Mouse (Mus musculus) CH12.LX (cell line): Measurements from ENCODE around the gene Zfp786. TPM values are rescaled to one million over a fixed set of nuclear protein-coding genes. Genes with fewer than 3 reads are reported as not detected.

Experiments
- DNase-seq: peaks from one replicate; pipeline ENCODE4 v3.0.0-alpha.2; 2013; ENCODE audit errors: extremely low read depth
- H3K27ac ChIP-seq: 2 replicates; pipeline ENCODE4 v1.5.1; 2012; ENCODE audit warnings: low read depth, mild to moderate bottlenecking, control low read depth, moderate library complexity; ENCODE audit not compliant: insufficient read depth
- H3K27me3 ChIP-seq: replicated peaks from 2 replicates; pipeline ENCODE3; 2012; ENCODE audit warnings: inconsistent platforms
- H3K36me3 ChIP-seq, 2 experiments: replicated peaks in 1 of 2; 2 replicates each; pipeline versions ENCODE3 to v1.6.1; 2012; ENCODE audit warnings: inconsistent platforms in 1 of 2, low read length in 1 of 2, mild to moderate bottlenecking in 1 of 2, mixed read lengths in 1 of 2, moderate library complexity in 1 of 2; ENCODE audit not compliant: control insufficient read depth in 1 of 2, insufficient read depth in 1 of 2
- H3K4me1 ChIP-seq, 2 experiments: 2 replicates each; pipeline ENCODE4 v1.6.1; 2012; ENCODE audit warnings: inconsistent platforms in 1 of 2, moderate library complexity in 1 of 2; ENCODE audit not compliant: insufficient read depth in 2 of 2, control insufficient read depth in 1 of 2
- H3K4me2 ChIP-seq: 2 replicates; pipeline ENCODE4 v1.6.1; 2012; ENCODE audit warnings: low read depth, mild to moderate bottlenecking, control low read depth; ENCODE audit not compliant: poor library complexity, insufficient read depth, severe bottlenecking
- H3K4me3 ChIP-seq, 3 experiments: fragments of 150-350 bp in 1 of 3; sonication (generic) in 1 of 3; replicated peaks in 1 of 3; 2 replicates each; pipeline versions ENCODE3 to v1.5.1; 2011 to 2012; ENCODE audit warnings: low read depth in 2 of 3, low read length in 2 of 3, mild to moderate bottlenecking in 2 of 3, moderate library complexity in 2 of 3, control low read depth in 1 of 3, improper control_type of control experiment in 1 of 3, inconsistent platforms in 1 of 3, mixed read lengths in 1 of 3; ENCODE audit not compliant: poor library complexity in 1 of 3
- H3K79me2 ChIP-seq: replicated peaks from 2 replicates; pipeline ENCODE4 v1.6.1; 2012; ENCODE audit warnings: mild to moderate bottlenecking, moderate library complexity; ENCODE audit not compliant: control insufficient read depth, poor library complexity, insufficient read depth, severe bottlenecking; ENCODE audit errors: extremely low read depth
- H3K9ac ChIP-seq: 2 replicates; pipeline ENCODE4 v1.6.1; 2012; ENCODE audit warnings: low read depth, mild to moderate bottlenecking, control low read depth, moderate library complexity; ENCODE audit not compliant: insufficient read depth
- H3K9me3 ChIP-seq: replicated peaks from 2 replicates; pipeline ENCODE3; 2012; ENCODE audit warnings: low read length, inconsistent platforms, mixed read lengths
- BHLHE40 ChIP-seq: IDR thresholded peaks from 2 replicates; pipeline ENCODE4 v1.6.1; 2011; ENCODE audit warnings: mild to moderate bottlenecking, low read depth, low read length, improper control_type of control experiment
- CHD1 ChIP-seq: IDR thresholded peaks from 2 replicates; pipeline ENCODE4 v1.6.1; 2012; ENCODE audit warnings: low read depth, low read length, improper control_type of control experiment, inconsistent platforms
- CHD2 ChIP-seq: IDR thresholded peaks from 2 replicates; pipeline ENCODE4 v1.6.1; 2011; ENCODE audit warnings: low read length, improper control_type of control experiment
- E2F4 ChIP-seq: IDR thresholded peaks from 2 replicates; pipeline ENCODE4 v1.6.1; 2011; ENCODE audit warnings: low read depth, low read length, improper control_type of control experiment; ENCODE audit not compliant: insufficient replicate concordance
- ELF1 ChIP-seq: IDR thresholded peaks from 2 replicates; pipeline ENCODE4 v1.6.1; 2014; ENCODE audit warnings: low read depth, mild to moderate bottlenecking, inconsistent platforms, low read length, improper control_type of control experiment
- EP300 ChIP-seq: IDR thresholded peaks from 2 replicates; pipeline ENCODE4 v1.6.1; 2011; ENCODE audit warnings: low read length, improper control_type of control experiment
- ETS1 ChIP-seq: conservative IDR thresholded peaks from 2 replicates; pipeline ENCODE4 v1.6.1; 2012; ENCODE audit warnings: low read depth, mild to moderate bottlenecking, inconsistent platforms, low read length, improper control_type of control experiment, moderate library complexity
- GABPA ChIP-seq: IDR thresholded peaks from 2 replicates; pipeline ENCODE4 v1.6.1; 2012; ENCODE audit warnings: low read depth, low read length, improper control_type of control experiment, inconsistent platforms; ENCODE audit not compliant: insufficient replicate concordance
- HCFC1 ChIP-seq: IDR thresholded peaks from 2 replicates; pipeline ENCODE4 v1.6.1; 2012; ENCODE audit warnings: low read depth, mild to moderate bottlenecking, inconsistent platforms, low read length, improper control_type of control experiment
- IRF4 ChIP-seq: IDR thresholded peaks from 2 replicates; pipeline ENCODE4 v1.6.1; 2014; ENCODE audit warnings: low read depth, mild to moderate bottlenecking, inconsistent platforms, low read length, improper control_type of control experiment
- JUN ChIP-seq: IDR thresholded peaks from 2 replicates; pipeline ENCODE4 v1.6.1; 2011; ENCODE audit warnings: low read depth, mild to moderate bottlenecking, low read length, improper control_type of control experiment, moderate library complexity; ENCODE audit not compliant: insufficient read depth
- JUND ChIP-seq: conservative IDR thresholded peaks from 2 replicates; pipeline ENCODE4 v1.6.1; 2011; ENCODE audit warnings: low read depth, low read length, improper control_type of control experiment
- KAT2A ChIP-seq: IDR thresholded peaks from 2 replicates; pipeline ENCODE4 v1.6.1; 2012; ENCODE audit warnings: low read length, improper control_type of control experiment, inconsistent platforms; ENCODE audit not compliant: insufficient replicate concordance
- MAFK ChIP-seq: IDR thresholded peaks from 2 replicates; pipeline ENCODE4 v1.6.1; 2011; ENCODE audit warnings: low read length, improper control_type of control experiment; ENCODE audit not compliant: insufficient replicate concordance
- MAX ChIP-seq: IDR thresholded peaks from 2 replicates; pipeline ENCODE4 v1.6.1; 2011; ENCODE audit warnings: low read length, improper control_type of control experiment
- MAZ ChIP-seq: IDR thresholded peaks from 2 replicates; pipeline ENCODE4 v1.6.1; 2012; ENCODE audit warnings: low read depth, mild to moderate bottlenecking, inconsistent platforms, low read length, improper control_type of control experiment, moderate library complexity
- MEF2A ChIP-seq: IDR thresholded peaks from 2 replicates; pipeline ENCODE4 v1.6.1; 2014; ENCODE audit warnings: low read depth, mild to moderate bottlenecking, inconsistent platforms, low read length, improper control_type of control experiment, borderline replicate concordance
- MXI1 ChIP-seq: IDR thresholded peaks from 2 replicates; pipeline ENCODE4 v1.6.1; 2011; ENCODE audit warnings: mild to moderate bottlenecking, low read depth, low read length, improper control_type of control experiment
- NELFE ChIP-seq: IDR thresholded peaks from 2 replicates; pipeline ENCODE4 v1.6.1; 2011; ENCODE audit warnings: low read depth, low read length, improper control_type of control experiment
- NRF1 ChIP-seq: IDR thresholded peaks from 2 replicates; pipeline ENCODE4 v1.6.1; 2014; ENCODE audit warnings: low read depth, mild to moderate bottlenecking, inconsistent platforms, low read length, improper control_type of control experiment, moderate library complexity
- POLR2A ChIP-seq: IDR thresholded peaks from 2 replicates; pipeline ENCODE4 v1.6.1; 2011; ENCODE audit warnings: low read depth, mild to moderate bottlenecking, improper control_type of control experiment, low read length
- POLR2AphosphoS2 ChIP-seq: IDR thresholded peaks from 2 replicates; pipeline ENCODE4 v1.6.1; 2011; ENCODE audit warnings: low read depth, low read length, improper control_type of control experiment
- RAD21 ChIP-seq: IDR thresholded peaks from 2 replicates; pipeline ENCODE4 v1.6.1; 2011; ENCODE audit warnings: low read depth, mild to moderate bottlenecking, low read length, improper control_type of control experiment, moderate library complexity
- RCOR1 ChIP-seq: conservative IDR thresholded peaks from 2 replicates; pipeline ENCODE4 v1.6.1; 2012; ENCODE audit warnings: low read depth, mild to moderate bottlenecking, inconsistent platforms, low read length, improper control_type of control experiment
- SIN3A ChIP-seq: IDR thresholded peaks from 2 replicates; pipeline ENCODE4 v1.6.1; 2012; ENCODE audit warnings: low read length, improper control_type of control experiment, inconsistent platforms
- SMC3 ChIP-seq: IDR thresholded peaks from 2 replicates; pipeline ENCODE4 v1.6.1; 2011; ENCODE audit warnings: low read depth, low read length, improper control_type of control experiment
- TCF12 ChIP-seq: IDR thresholded peaks from 2 replicates; pipeline ENCODE4 v1.6.1; 2014; ENCODE audit warnings: low read depth, mild to moderate bottlenecking, inconsistent platforms, low read length, improper control_type of control experiment
- UBTF ChIP-seq: IDR thresholded peaks from 2 replicates; pipeline ENCODE4 v1.6.1; 2012; ENCODE audit warnings: low read depth, mild to moderate bottlenecking, inconsistent platforms, low read length, improper control_type of control experiment, moderate library complexity
- USF2 ChIP-seq: conservative IDR thresholded peaks from 2 replicates; pipeline ENCODE4 v1.6.1; 2011; ENCODE audit warnings: low read depth, low read length, improper control_type of control experiment
- ZKSCAN1 ChIP-seq: IDR thresholded peaks from 2 replicates; pipeline ENCODE4 v1.6.1; 2012; ENCODE audit warnings: low read depth, inconsistent platforms, low read length, improper control_type of control experiment, borderline replicate concordance
- ZMIZ1 ChIP-seq: IDR thresholded peaks from 2 replicates; pipeline ENCODE4 v1.6.1; 2012; ENCODE audit warnings: low read depth, mild to moderate bottlenecking, inconsistent platforms, low read length, improper control_type of control experiment
- dilution Hi-C: fragments of 300-500 bp; cut with MboI; formaldehyde crosslinking; loops from 2 replicates; pipeline ENCODE4 v1.14.3; 2020; ENCODE audit warnings: low sequenced_read_pairs; ENCODE audit not compliant: extremely low pct_unique_long_range_greater_than_20kb, extremely low pct_ligation_motif_present
- in situ Hi-C: fragments of 300-500 bp; cut with MboI; formaldehyde crosslinking; loops from 3 replicates; pipeline ENCODE4 v1.14.3; 2019; ENCODE audit warnings: low sequenced_read_pairs, low pct_ligation_motif_present, low pct_unique_long_range_greater_than_20kb, mixed read lengths
- polyA plus RNA-seq: library from polyadenylated mRNA; unstranded; fragments of >175 nt; gene quantifications from 2 replicates; pipeline ENCODE4 v1.2.1, GENCODE M21; 2012; ENCODE audit warnings: low read depth; ENCODE audit not compliant: insufficient read length
- total RNA-seq, 2 experiments: library from RNA; depleted of rRNA; stranded (reverse); fragments of 300-350 nt in 1 of 2; fragments of >200 nt in 1 of 2; gene quantifications; 2 replicates each; pipeline ENCODE4 v1.2.3; 2012 to 2014

Gene Zfp786
- total and polyA plus RNA-seq, 3 experiments: 0.30 to 0.89 (median 0.40) TPM

GRCm38 (mm10) chr6:47835984-47836521, 5.4 kb upstream of the Zfp786 start:
- Histone ChIP-seq H3K36me3 (peaks cover 7 to 11% of the 10 kb centered on the region in 2 experiments), H3K27me3 (no peaks in the 10 kb centered on the region), H3K4me3 (peak overlapping the region; percentile 91 to 99 (median 98)), H3K4me2 (peak overlapping the region; percentile 48), H3K9me3 (no peaks in the 10 kb centered on the region), H3K27ac (peak overlapping the region; percentile 89), H3K9ac (peak overlapping the region; percentile 80), H3K79me2 (peaks cover 7% of the 10 kb centered on the region; the same call in 1 of the 2 replicates), H3K4me1 (peaks cover 0 to 14% of the 10 kb centered on the region in 2 experiments; a peak in 3 of 4 replicates)
- DNase-seq: peak; percentile 51
- in situ Hi-C loops: no loop called here
- dilution Hi-C loops: no loop called here
- TF ChIP-seq MXI1 (peak; percentile 58), RAD21 (no peak)

- Histone ChIP-seq H3K36me3 (peaks cover 4 to 9% of the 10 kb centered on the region in 2 experiments), H3K79me2 (peaks cover 7% of the 10 kb centered on the region; the same call in 1 of the 2 replicates), H3K4me2 (peak within 1 kb of the TSS; percentile 70), H3K4me1 (peaks cover 2 to 18% of the 10 kb centered on the region in 2 experiments), H3K27ac (peak within 1 kb of the TSS; percentile 89), H3K4me3 (peak within 1 kb of the TSS; percentile 91 to 99 (median 98)), H3K27me3 (no peaks in the 10 kb centered on the region), H3K9ac (peak within 1 kb of the TSS; percentile 80), H3K9me3 (no peaks in the 10 kb centered on the region)
- DNase-seq: peak; percentile 87
- dilution Hi-C loops (no loop called here), in situ Hi-C loops (no loop called here)
- TF ChIP-seq RCOR1 (no peak), SMC3 (peak; percentile 76), SIN3A (peak; percentile 88), HCFC1 (peak; percentile 77), USF2 (no peak), MAFK (no peak), IRF4 (peak; percentile 84), CHD2 (peak; percentile 67; the same call in 1 of the 2 replicates), EP300 (no peak), ELF1 (peak; percentile 76), GABPA (peak; percentile 45; the same call in 1 of the 2 replicates), JUND (no peak), MAZ (peak; percentile 78; the same call in 1 of the 2 replicates), MEF2A (0 out of 2 replicates have a peak, but pooled peaks have one; percentile 66), ETS1 (no peak; the same call in 1 of the 2 replicates), NELFE (peak; percentile 78), UBTF (peak; percentile 91), BHLHE40 (0 out of 2 replicates have a peak, but pooled peaks have one; percentile 18), ZMIZ1 (peak; percentile 66; the same call in 1 of the 2 replicates), NRF1 (peak; percentile 40; the same call in 1 of the 2 replicates), E2F4 (no peak), TCF12 (peak; percentile 86), MAX (peak; percentile 47; the same call in 1 of the 2 replicates), CHD1 (peak; percentile 58; the same call in 1 of the 2 replicates), POLR2A (peak; percentile 68), KAT2A (no peak), JUN (no peak), POLR2AphosphoS2 (no peak), ZKSCAN1 (no peak), RAD21 (peak; percentile 45)
These were observed 4.9 kb upstream of the Zfp786 start, which contains the start of gene Zfp398 for GRCm38 (mm10) chr6:47835482-47835983. Gene Zfp398, plus strand, starts transcription at chr6:47835661.
